Mouse (Mus musculus) layer of hippocampus, adult 8-10 months (tissue): ENCODE results near the gene Sertm1. TPM values are rescaled to one million over a fixed set of nuclear protein-coding genes. Genes with fewer than 3 reads are reported as not detected.
A peak's percentile ranks its signal among the peaks of the same experiment; 100 is the strongest.

ENCODE experiments used
- DNase-seq, 2 experiments: peaks; one replicate each; pipeline ENCODE4 v3.0.0; 2022; ENCODE audit warnings: low spot score in 2 of 2
- total RNA-seq, 4 experiments: library from RNA; stranded (reverse); gene quantifications; 2 replicates each; pipeline ENCODE4 v1.2.4; 2022

The Sertm1 gene
- 10 to 100 TPM; 58.4 to 75.1 (median 68.5) TPM for total RNA-seq

GRCm38 (mm10) chr3:54915643-54916071 is at the start of gene Sertm1:
Sertm1 (minus strand) TSS chr3:54915887.
- DNase-seq = peak; percentile 69 to 75

GRCm38 (mm10) chr3:54964948-54965506 is 49.3 kb upstream of the Sertm1 start:
- no peak for DNase-seq

GRCm38 (mm10) chr3:54943067-54943810 is 27.6 kb upstream of the Sertm1 start:
- no peak for DNase-seq

GRCm38 (mm10) chr3:54934535-54934934 is 18.8 kb upstream of the Sertm1 start:
- no peak for DNase-seq

GRCm38 (mm10) chr3:54932599-54932998 is 16.9 kb upstream of the Sertm1 start:
- DNase-seq = no peak

- DNase-seq = no peak
Observed at GRCm38 (mm10) chr3:54920425-54920824, 4.7 kb upstream of the Sertm1 start.

- DNase-seq = no peak
Observed at GRCm38 (mm10) chr3:54914845-54915642, 643 bp downstream of the Sertm1 start.

GRCm38 (mm10) chr3:54908878-54909277 is 6.8 kb downstream of the Sertm1 start:
- DNase-seq = no peak

GRCm38 (mm10) chr3:54897974-54898373 is 17.7 kb downstream of the Sertm1 start:
- no peak for DNase-seq

GRCm38 (mm10) chr3:54894891-54895290 is 20.8 kb downstream of the Sertm1 start:
- DNase-seq = no peak

GRCm38 (mm10) chr3:54892218-54892617 is 23.5 kb downstream of the Sertm1 start:
- DNase-seq = no peak

- DNase-seq = no peak
Observed at GRCm38 (mm10) chr3:54886501-54886900, 29.2 kb downstream of the Sertm1 start.

Other genes starting within 250 kb of the Sertm1 start
- gene Supt20, start 223.1 kb downstream of the Sertm1 start, total RNA-seq = 10 to 100 TPM; 51.0 to 63.6 (median 56.1) TPM
- not detected for gene Gm21958, start 201.5 kb downstream of the Sertm1 start, total RNA-seq
- gene Exosc8, start 180.5 kb downstream of the Sertm1 start, total RNA-seq = 10 to 100 TPM; 30.2 to 39.8 (median 36.8) TPM
- gene Alg5, start 180.3 kb downstream of the Sertm1 start, total RNA-seq = 10 to 100 TPM; 19.4 to 24.4 (median 21.6) TPM
- gene Smad9, start 160.3 kb downstream of the Sertm1 start, total RNA-seq = 1 to 10 TPM; 8.4 to 8.6 (median 8.5) TPM
- 10 to 100 TPM; 45.6 to 55.9 (median 51.4) TPM for gene Rfxap, start 108.1 kb downstream of the Sertm1 start, total RNA-seq
- gene Ccna1, start 139.6 kb upstream of the Sertm1 start, total RNA-seq = 1 to 10 TPM; 2.1 to 4.2 (median 2.6) TPM
- gene Spg20, start 196.2 kb upstream of the Sertm1 start, total RNA-seq = 10 to 100 TPM; 41.3 to 56.1 (median 50.2) TPM
- under 1 TPM; 0.23 to 0.97 (median 0.66) TPM for gene Ccdc169, start 221.5 kb upstream of the Sertm1 start, total RNA-seq